Mouse (Mus musculus) myocyte (in vitro differentiated cells): ENCODE results near the gene Arid3c. TPM values are rescaled to one million over a fixed set of nuclear protein-coding genes. Genes with fewer than 3 reads are reported as not detected.

Source experiments
- H3K27me3 ChIP-seq: one replicate; pipeline ENCODE4 v1.6.1; 2011; ENCODE audit not compliant: control insufficient read depth, insufficient read depth, insufficient read length
- H3K36me3 ChIP-seq: one replicate; pipeline ENCODE4 v1.6.1; 2011; ENCODE audit not compliant: control insufficient read depth, insufficient read depth
- H3K4me2 ChIP-seq: one replicate; pipeline ENCODE4 v1.6.1; 2011; ENCODE audit warnings: low read depth, control low read depth
- H3K4me3 ChIP-seq: one replicate; pipeline ENCODE4 v1.5.1; 2011; ENCODE audit warnings: mild to moderate bottlenecking, control low read depth, moderate library complexity
- H3K79me2 ChIP-seq: one replicate; pipeline ENCODE4 v1.6.1; 2011; ENCODE audit not compliant: control insufficient read depth, insufficient read depth
- H3ac ChIP-seq: one replicate; pipeline ENCODE4 v1.6.1; 2011; ENCODE audit not compliant: control insufficient read depth, insufficient read length
- CEBPB ChIP-seq: IDR thresholded peaks from 2 replicates; pipeline ENCODE4 v1.6.1; 2011; ENCODE audit warnings: mild to moderate bottlenecking, moderate library complexity; ENCODE audit not compliant: poor library complexity, insufficient read depth, severe bottlenecking
- E2F4 ChIP-seq: IDR thresholded peaks from one replicate; pipeline ENCODE4 v1.6.1; 2011; ENCODE audit warnings: mild to moderate bottlenecking, control low read depth, moderate library complexity; ENCODE audit not compliant: insufficient read depth
- MAX ChIP-seq: IDR thresholded peaks from one replicate; pipeline ENCODE4 v1.6.1; 2011; ENCODE audit warnings: low read depth, mild to moderate bottlenecking, control low read depth
- MYOD1 ChIP-seq, 3 experiments: IDR thresholded peaks; one replicate each; pipeline ENCODE4 v1.6.1; 2011; ENCODE audit warnings: control low read depth in 2 of 3, low read depth in 2 of 3, mild to moderate bottlenecking in 2 of 3, moderate library complexity in 1 of 3; ENCODE audit not compliant: insufficient read length in 2 of 3, control insufficient read depth in 1 of 3
- MYOG ChIP-seq, 3 experiments: IDR thresholded peaks; one replicate each; pipeline ENCODE4 v1.6.1; 2011; ENCODE audit warnings: control low read depth in 2 of 3, low read depth in 2 of 3, mild to moderate bottlenecking in 2 of 3; ENCODE audit not compliant: insufficient read length in 2 of 3, control insufficient read depth in 1 of 3, insufficient read depth in 1 of 3
- POLR2A ChIP-seq: IDR thresholded peaks from one replicate; pipeline ENCODE4 v1.6.1; 2011; ENCODE audit warnings: low read depth, mild to moderate bottlenecking, control low read depth, moderate library complexity; ENCODE audit not compliant: insufficient read length
- POLR2AphosphoS2 ChIP-seq: IDR thresholded peaks from one replicate; pipeline ENCODE4 v1.6.1; 2011; ENCODE audit warnings: low read depth, control low read depth; ENCODE audit not compliant: insufficient read length
- REST ChIP-seq: IDR thresholded peaks from one replicate; pipeline ENCODE4 v1.6.1; 2011; ENCODE audit warnings: mild to moderate bottlenecking, control low read depth, moderate library complexity; ENCODE audit not compliant: insufficient read depth, insufficient read length
- SRF ChIP-seq: IDR thresholded peaks from one replicate; pipeline ENCODE4 v1.6.1; 2011; ENCODE audit warnings: low read depth; ENCODE audit not compliant: control insufficient read depth, insufficient read length
- TCF12 ChIP-seq: IDR thresholded peaks from one replicate; pipeline ENCODE4 v1.6.1; 2011; ENCODE audit warnings: mild to moderate bottlenecking, control low read depth; ENCODE audit not compliant: poor library complexity, insufficient read depth, severe bottlenecking
- TCF3 ChIP-seq: IDR thresholded peaks from one replicate; pipeline ENCODE4 v1.6.1; 2011; ENCODE audit warnings: low read depth, control low read depth; ENCODE audit not compliant: insufficient read length
- USF1 ChIP-seq: IDR thresholded peaks from one replicate; pipeline ENCODE4 v1.6.1; 2011; ENCODE audit warnings: low read depth, mild to moderate bottlenecking, control low read depth, moderate library complexity
- polyA plus RNA-seq: library from polyadenylated mRNA; unstranded; fragments of >200 nt; fragmentation: generic; extraction: Trizol; gene quantifications from one replicate; pipeline ENCODE4 v1.2.1, GENCODE M21; 2012; ENCODE audit warnings: missing spikeins

Gene Arid3c
- polyA plus RNA-seq, 1 experiment, result not detected

GRCm38 (mm10) chr4:41759206-41759605 is 28.3 kb upstream of the Arid3c start:
- Histone ChIP-seq H3K36me3 (no peaks in the 10 kb centered on the region), H3K27me3 (peaks cover 10% of the 10 kb centered on the region), H3K4me3 (no peak overlapping the region), H3K79me2 (no peaks in the 10 kb centered on the region), H3K4me2 (no peak overlapping the region), H3ac (no peak overlapping the region)
- TF ChIP-seq E2F4, result no peak
- peak in 1 of 3 experiments; percentile 35 for TF ChIP-seq MYOG (IDR thresholded peaks at IDR 0.05; ENCODE audit: control insufficient read depth in 1 of 3, insufficient read depth in 1 of 3, insufficient read length in 2 of 3, low read depth in 2 of 3)
- TF ChIP-seq POLR2AphosphoS2, result no peak

GRCm38 (mm10) chr4:41758701-41759100 is 27.8 kb upstream of the Arid3c start:
- no peak for TF ChIP-seq MYOG (IDR thresholded peaks at IDR 0.05; ENCODE audit: control insufficient read depth in 1 of 3, insufficient read depth in 1 of 3, insufficient read length in 2 of 3, low read depth in 2 of 3)
- no peak for TF ChIP-seq POLR2AphosphoS2
- no peak for TF ChIP-seq TCF12
- no peak for TF ChIP-seq TCF3
- TF ChIP-seq MYOD1 (IDR thresholded peaks at IDR 0.05; ENCODE audit: control insufficient read depth in 1 of 3, insufficient read length in 2 of 3, low read depth in 2 of 3), result no peak
- TF ChIP-seq E2F4, result no peak
- no peak for TF ChIP-seq SRF
- TF ChIP-seq USF1, result no peak
- TF ChIP-seq REST, result no peak
- TF ChIP-seq CEBPB, result no peak
- TF ChIP-seq POLR2A, result no peak
- no peak for TF ChIP-seq MAX
- H3K4me2 ChIP-seq, result no peak overlapping the region
- H3K27me3 ChIP-seq, result peaks cover 10% of the 10 kb centered on the region
- no peaks in the 10 kb centered on the region for H3K79me2 ChIP-seq
- H3ac ChIP-seq, result no peak overlapping the region
- no peaks in the 10 kb centered on the region for H3K36me3 ChIP-seq
- H3K4me3 ChIP-seq, result no peak overlapping the region

DNA sequence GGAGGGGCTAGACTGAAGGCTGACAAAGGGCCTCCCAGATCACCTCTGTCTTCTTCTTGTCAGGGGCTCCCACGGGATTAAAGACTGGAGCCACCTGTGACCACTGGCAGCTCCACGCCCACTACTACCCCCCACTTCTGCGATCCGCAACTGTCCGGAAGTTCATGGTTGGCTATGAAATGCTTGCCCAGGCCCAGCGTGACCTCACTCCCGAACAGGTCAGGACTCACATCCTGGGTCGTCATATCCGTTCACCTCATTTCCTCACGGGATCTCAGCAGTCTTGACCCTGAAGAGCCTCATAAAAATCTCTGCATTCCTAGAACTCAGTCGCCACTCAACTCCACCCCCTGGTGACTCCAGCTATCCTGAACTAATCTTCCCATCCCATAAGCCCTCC is 27.1 kb upstream of the Arid3c start:
- Histone ChIP-seq H3K36me3 (no peaks in the 10 kb centered on the region), H3K27me3 (peaks cover 10% of the 10 kb centered on the region), H3ac (no peak overlapping the region)

GRCm38 (mm10) chr4:41757321-41757720 is 26.4 kb upstream of the Arid3c start:
- H3K4me2 ChIP-seq, result no peak overlapping the region
- H3ac ChIP-seq, result no peak overlapping the region
- H3K4me3 ChIP-seq, result no peak overlapping the region
- no peaks in the 10 kb centered on the region for H3K36me3 ChIP-seq
- no peaks in the 10 kb centered on the region for H3K79me2 ChIP-seq
- TF ChIP-seq REST (no peak), MYOD1 (IDR thresholded peaks at IDR 0.05; ENCODE audit: control insufficient read depth in 1 of 3, insufficient read length in 2 of 3, low read depth in 2 of 3) (no peak), POLR2A (no peak), CEBPB (no peak), POLR2AphosphoS2 (no peak), E2F4 (no peak), SRF (no peak), TCF12 (no peak), USF1 (no peak), TCF3 (no peak), MYOG (IDR thresholded peaks at IDR 0.05; ENCODE audit: control insufficient read depth in 1 of 3, insufficient read depth in 1 of 3, insufficient read length in 2 of 3, low read depth in 2 of 3) (no peak), MAX (no peak)
- H3K27me3 ChIP-seq, result peaks cover 4% of the 10 kb centered on the region

More for the DNA sequence above, 27.1 kb upstream of the Arid3c start:
- TF ChIP-seq REST (no peak), TCF12 (no peak), MAX (no peak), E2F4 (no peak), CEBPB (no peak), POLR2AphosphoS2 (no peak), TCF3 (no peak), MYOG (IDR thresholded peaks at IDR 0.05; ENCODE audit: control insufficient read depth in 1 of 3, insufficient read depth in 1 of 3, insufficient read length in 2 of 3, low read depth in 2 of 3) (no peak), USF1 (no peak), SRF (no peak), MYOD1 (IDR thresholded peaks at IDR 0.05; ENCODE audit: control insufficient read depth in 1 of 3, insufficient read length in 2 of 3, low read depth in 2 of 3) (no peak), POLR2A (no peak)
- no peaks in the 10 kb centered on the region for H3K79me2 ChIP-seq
- H3K4me2 ChIP-seq, result no peak overlapping the region
- H3K4me3 ChIP-seq, result no peak overlapping the region

DNA sequence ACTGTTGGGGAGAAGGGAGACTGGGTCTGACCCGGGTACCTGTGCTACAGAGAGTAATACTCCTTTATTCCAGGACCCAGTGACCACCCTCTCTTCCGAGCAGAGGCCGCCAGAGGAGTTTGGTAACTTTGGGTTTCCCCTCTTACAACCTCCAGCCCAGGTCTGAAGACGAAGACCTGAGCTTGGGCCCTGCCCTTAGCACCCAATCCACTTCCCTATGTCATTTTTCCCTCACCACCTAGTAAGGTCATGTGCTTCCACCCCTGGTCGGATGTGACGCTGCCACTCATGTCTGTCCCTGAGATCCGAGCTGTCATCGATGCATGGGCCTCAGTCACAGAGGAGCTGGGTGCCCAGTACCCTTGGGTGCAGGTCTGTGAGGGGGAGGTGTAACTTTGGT is 25.5 kb upstream of the Arid3c start:
- Histone ChIP-seq H3K27me3 (no peaks in the 10 kb centered on the region), H3ac (peak overlapping the region; percentile 29), H3K36me3 (no peaks in the 10 kb centered on the region), H3K79me2 (no peaks in the 10 kb centered on the region), H3K4me2 (peak overlapping the region; percentile 99), H3K4me3 (peak overlapping the region; percentile 45)
- TF ChIP-seq MYOD1 (IDR thresholded peaks at IDR 0.05; ENCODE audit: control insufficient read depth in 1 of 3, insufficient read length in 2 of 3, low read depth in 2 of 3) (no peak), USF1 (no peak), MAX (no peak)
